Mouse (Mus musculus) heart, embryonic 16.5 days (tissue): ENCODE measurements around the gene Porcn. TPM values are rescaled to one million over a fixed set of nuclear protein-coding genes. Genes with fewer than 3 reads are reported as not detected.

Experiments used
- ATAC-seq: fragments of 200-750 bp; cut with Nextera tagmentation; replicated peaks from 2 replicates; pipeline ENCODE4 v1.8.0; 2017; ENCODE audit warnings: moderate number of reproducible peaks; ENCODE audit not compliant: insufficient read depth, low FRiP score; ENCODE audit errors: extremely low read depth
- H3K27ac ChIP-seq: fragments of 300-500 bp; sonication (generic); 2 replicates; pipeline ENCODE4 v1.5.1; 2014; ENCODE audit warnings: mild to moderate bottlenecking, low read length, control low read depth, moderate library complexity
- H3K27me3 ChIP-seq: fragments of 300-500 bp; sonication (generic); 2 replicates; pipeline ENCODE4 v1.6.1; 2014; ENCODE audit warnings: low read length, mixed read lengths; ENCODE audit not compliant: control insufficient read depth, insufficient read depth
- H3K36me3 ChIP-seq: fragments of 300-500 bp; sonication (generic); 2 replicates; pipeline ENCODE4 v1.6.1; 2014; ENCODE audit not compliant: control insufficient read depth, insufficient read depth
- H3K4me1 ChIP-seq: fragments of 300-500 bp; sonication (generic); 2 replicates; pipeline ENCODE4 v1.6.1; 2014; ENCODE audit warnings: low read length, mixed read lengths; ENCODE audit not compliant: control insufficient read depth, insufficient read depth
- H3K4me2 ChIP-seq: fragments of 300-500 bp; sonication (generic); 2 replicates; pipeline ENCODE4 v1.6.1; 2014; ENCODE audit warnings: low read depth, mild to moderate bottlenecking, control low read depth, low read length
- H3K4me3 ChIP-seq: fragments of 300-500 bp; sonication (generic); 2 replicates; pipeline ENCODE4 v1.5.1; 2014; ENCODE audit warnings: mild to moderate bottlenecking, control low read depth, low read length
- H3K9ac ChIP-seq: fragments of 300-500 bp; sonication (generic); 2 replicates; pipeline ENCODE4 v1.6.1; 2014; ENCODE audit warnings: low read length, control low read depth
- H3K9me3 ChIP-seq: fragments of 300-500 bp; sonication (generic); replicated peaks from 2 replicates; pipeline ENCODE4 v1.6.1; 2016; ENCODE audit warnings: low read length; ENCODE audit not compliant: control insufficient read depth
- WGBS: fragments of 180-500 bp; shearing (Covaris S2); extraction: QIAGEN DNeasy Blood & Tissue Kit; methylation state at CpG from one replicate; pipeline ENCODE4 v1.1.7; 2014; 5-methylcytosine and 5-hydroxymethylcytosine counted together
- polyA plus RNA-seq: library from polyadenylated mRNA; unstranded; fragments of >200 nt; fragmentation: Nextera tagmentation; extraction: Ambion mirVana; gene quantifications from 2 replicates; pipeline ENCODE4 v1.2.1, GENCODE M21; 2015

Porcn gene
- polyA plus RNA-seq, 1 experiment from 2014 or later, result 4.3 TPM

- no peaks in the 10 kb centered on the region for H3K27me3 ChIP-seq
- WGBS, result 84% methylated on average over 10 of the region's 10 CpGs
These were observed 38.3 kb downstream of the Porcn start for GRCm38 (mm10) chrX:8167716-8168647.

GRCm38 (mm10) chrX:8164471-8164870, 41.9 kb downstream of the Porcn start:
- no peak overlapping the region for H3K27ac ChIP-seq
- H3K4me3 ChIP-seq, result no peak overlapping the region
- WGBS, result 86% methylated on average over 4 of the region's 4 CpGs
- no peak overlapping the region for H3K4me2 ChIP-seq
- no peaks in the 10 kb centered on the region for H3K4me1 ChIP-seq
- H3K9me3 ChIP-seq, result no peaks in the 10 kb centered on the region
- no peaks in the 10 kb centered on the region for H3K27me3 ChIP-seq
- no peaks in the 10 kb centered on the region; the same call in 1 of the 2 replicates for H3K36me3 ChIP-seq
- no peak overlapping the region for H3K9ac ChIP-seq
- no peak for ATAC-seq

More at GRCm38 (mm10) chrX:8167716-8168647, 38.3 kb downstream of the Porcn start:
- ATAC-seq, result no peak
- no peak overlapping the region for H3K4me3 ChIP-seq
- no peaks in the 10 kb centered on the region; the same call in 1 of the 2 replicates for H3K36me3 ChIP-seq
- no peaks in the 10 kb centered on the region for H3K4me1 ChIP-seq
- no peak overlapping the region for H3K4me2 ChIP-seq
- H3K9me3 ChIP-seq, result no peaks in the 10 kb centered on the region
- H3K9ac ChIP-seq, result no peak overlapping the region
- H3K27ac ChIP-seq, result no peak overlapping the region

- H3K27me3 ChIP-seq, result no peaks in the 10 kb centered on the region
- H3K4me1 ChIP-seq, result no peaks in the 10 kb centered on the region
- H3K4me3 ChIP-seq, result no peak overlapping the region
- H3K9ac ChIP-seq, result no peak overlapping the region
- no peak overlapping the region for H3K27ac ChIP-seq
- H3K9me3 ChIP-seq, result no peaks in the 10 kb centered on the region
- WGBS, result 65% methylated on average over 5 of the region's 5 CpGs
- ATAC-seq, result no peak
- H3K4me2 ChIP-seq, result peak overlapping the region; percentile 23; the same call in 1 of the 2 replicates
- no peaks in the 10 kb centered on the region; the same call in 1 of the 2 replicates for H3K36me3 ChIP-seq
These were observed 43.2 kb downstream of the Porcn start for GRCm38 (mm10) chrX:8163076-8163475.

GRCm38 (mm10) chrX:8145153-8145991, 61.0 kb downstream of the Porcn start, which contains the start of gene Rbm3:
Gene Rbm3 (minus strand): TSS chrX:8145880.
- no peaks in the 10 kb centered on the region for H3K9me3 ChIP-seq
- H3K27me3 ChIP-seq, result no peaks in the 10 kb centered on the region
- peaks cover 19% of the 10 kb centered on the region for H3K36me3 ChIP-seq
- peak within 1 kb of the TSS; percentile 73 for H3K4me3 ChIP-seq
- H3K4me1 ChIP-seq, result peaks cover 15% of the 10 kb centered on the region
- peak; percentile 93 for ATAC-seq
- H3K27ac ChIP-seq, result peak within 1 kb of the TSS; percentile 97
- 18% methylated on average over 52 of the region's 65 CpGs for WGBS
- H3K9ac ChIP-seq, result peak within 1 kb of the TSS; percentile 82
- peak within 1 kb of the TSS; percentile 76 for H3K4me2 ChIP-seq

Other genes with a start within 250 kb of the Porcn start
- 1.1 and 1.4 TPM in 2 replicates for gene Gata1, start 228.5 kb downstream of the Porcn start, polyA plus RNA-seq
- gene Glod5, start 188.0 kb downstream of the Porcn start, polyA plus RNA-seq, result 0.74 and 0.77 TPM in 2 replicates
- gene Suv39h1, start 131.8 kb downstream of the Porcn start, polyA plus RNA-seq, result 31.3 and 33.7 TPM in 2 replicates
- 0.62 and 2.2 TPM in 2 replicates for gene Was, start 116.0 kb downstream of the Porcn start, polyA plus RNA-seq
- 27.5 and 27.6 TPM in 2 replicates for gene Wdr13, start 73.6 kb downstream of the Porcn start, polyA plus RNA-seq
- 295 and 339 TPM in 2 replicates for gene Rbm3, start 60.6 kb downstream of the Porcn start, polyA plus RNA-seq
- 10.4 and 11.8 TPM in 2 replicates for gene Tbc1d25, start 30.3 kb downstream of the Porcn start, polyA plus RNA-seq
- 31.9 and 35.7 TPM in 2 replicates for gene Ebp, start 13.0 kb downstream of the Porcn start, polyA plus RNA-seq
- 23.8 and 25.7 TPM in 2 replicates for gene Ftsj1, start 45.9 kb upstream of the Porcn start, polyA plus RNA-seq
- 13.9 and 22.6 TPM in 2 replicates for gene Slc38a5, start 64.6 kb upstream of the Porcn start, polyA plus RNA-seq
- gene Ssxb10, start 120.9 kb upstream of the Porcn start, polyA plus RNA-seq, result not detected in 2 replicates
- not detected in 2 replicates for gene Ssxb9, start 160.5 kb upstream of the Porcn start, polyA plus RNA-seq
- gene Ssxb1, start 206.8 kb upstream of the Porcn start, polyA plus RNA-seq, result not detected in 2 replicates